Mouse (Mus musculus): Measurements from ENCODE around the gene Eif4e3. TPM values are rescaled to one million over a fixed set of nuclear protein-coding genes. Genes with fewer than 3 reads are reported as not detected.

The Eif4e3 gene
- total and polyA plus RNA-seq, 3 experiments = 9.8 to 16.3 (median 11.8) TPM

GRCm38 (mm10) chr6:99665457-99666317, 884 bp downstream of the Eif4e3 start (continued):
- TF ChIP-seq ZC3H11A (IDR thresholded peaks at IDR 0.05; ENCODE audit: low read depth, low read length) = no peak

DNA sequence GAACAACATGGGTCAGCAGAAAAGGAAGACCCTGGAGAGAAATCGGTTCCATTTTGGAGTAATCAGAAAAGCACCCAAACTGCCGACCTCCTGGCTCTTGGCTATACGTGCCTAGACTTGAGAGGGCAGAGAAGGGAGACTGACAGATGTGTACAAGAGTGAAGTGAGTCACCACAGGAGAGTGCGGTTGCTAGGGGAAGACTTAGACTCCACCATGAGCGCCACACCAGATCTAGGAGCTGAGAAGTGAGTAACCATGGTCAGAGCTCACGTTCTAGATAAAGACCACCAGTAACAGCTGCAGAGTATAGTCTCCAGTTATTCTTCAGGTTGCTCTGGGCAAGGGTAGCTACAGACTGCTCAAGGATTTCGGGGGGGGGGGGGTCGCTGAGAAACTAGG, 3.3 kb downstream of the Eif4e3 start:
- dilution Hi-C loops (cut with MboI; ENCODE audit: extremely low pct_ligation_motif_present, extremely low pct_unique_long_range_greater_than_20kb, low sequenced_read_pairs) = no loop called here
- in situ Hi-C loops (cut with MboI; ENCODE audit: low pct_ligation_motif_present, low pct_unique_long_range_greater_than_20kb, low sequenced_read_pairs) = loop anchor here (25.0 kb wide), 1 partner anchor 124 kb away; no protein-coding TSS in a partner anchor
- TF ChIP-seq JUN (IDR thresholded peaks at IDR 0.05; ENCODE audit: insufficient read depth, low read depth, low read length) (peak; percentile 4; the same call in 1 of the 2 replicates), NELFE (IDR thresholded peaks at IDR 0.05; ENCODE audit: low read depth, low read length) (no peak), IRF4 (IDR thresholded peaks at IDR 0.05; ENCODE audit: low read depth, low read length) (peak; percentile 70), MAFK (IDR thresholded peaks at IDR 0.05; ENCODE audit: insufficient replicate concordance, low read length) (no peak), ZC3H11A (IDR thresholded peaks at IDR 0.05; ENCODE audit: low read depth, low read length) (no peak), ELF1 (IDR thresholded peaks at IDR 0.05; ENCODE audit: low read depth, low read length) (peak; percentile 12; the same call in 1 of the 2 replicates), MAX (IDR thresholded peaks at IDR 0.05; ENCODE audit: low read length) (no peak), USF2 (conservative IDR thresholded peaks at IDR 0.05; ENCODE audit: low read depth, low read length) (no peak), MXI1 (IDR thresholded peaks at IDR 0.05; ENCODE audit: low read depth, low read length) (no peak), UBTF (IDR thresholded peaks at IDR 0.05; ENCODE audit: low read depth, low read length) (no peak), MYC (IDR thresholded peaks at IDR 0.05; ENCODE audit: low read depth, low read length) (0 out of 2 replicates have a peak, but pooled peaks have one; percentile 8), CHD2 (IDR thresholded peaks at IDR 0.05; ENCODE audit: low read length) (no peak), POLR2AphosphoS2 (IDR thresholded peaks at IDR 0.05; ENCODE audit: low read depth, low read length) (no peak), CHD1 (IDR thresholded peaks at IDR 0.05; ENCODE audit: low read depth, low read length) (0 out of 2 replicates have a peak, but pooled peaks have one; percentile 43), SMC3 (IDR thresholded peaks at IDR 0.05; ENCODE audit: low read depth, low read length) (no peak), ETS1 (conservative IDR thresholded peaks at IDR 0.05; ENCODE audit: low read depth, low read length) (no peak), USF1 (IDR thresholded peaks at IDR 0.05; ENCODE audit: low read depth, low read length) (no peak), RCOR1 (conservative IDR thresholded peaks at IDR 0.05; ENCODE audit: low read depth, low read length) (no peak), ZNF384 (IDR thresholded peaks at IDR 0.05; ENCODE audit: low read depth, low read length) (no peak), HCFC1 (IDR thresholded peaks at IDR 0.05; ENCODE audit: low read depth, low read length) (no peak), MAZ (IDR thresholded peaks at IDR 0.05; ENCODE audit: low read depth, low read length) (no peak), GABPA (IDR thresholded peaks at IDR 0.05; ENCODE audit: insufficient replicate concordance, low read depth, low read length) (no peak), BHLHE40 (IDR thresholded peaks at IDR 0.05; ENCODE audit: low read depth, low read length) (peak; percentile 63), JUND (conservative IDR thresholded peaks at IDR 0.05; ENCODE audit: low read depth, low read length) (0 out of 2 replicates have a peak, but pooled peaks have one; percentile 25), SIN3A (IDR thresholded peaks at IDR 0.05; ENCODE audit: low read length) (no peak), EP300 (IDR thresholded peaks at IDR 0.05; ENCODE audit: low read length) (no peak), ZMIZ1 (IDR thresholded peaks at IDR 0.05; ENCODE audit: low read depth, low read length) (no peak), KAT2A (IDR thresholded peaks at IDR 0.05; ENCODE audit: insufficient replicate concordance, low read length) (no peak), E2F4 (IDR thresholded peaks at IDR 0.05; ENCODE audit: insufficient replicate concordance, low read depth, low read length) (no peak), POLR2A (IDR thresholded peaks at IDR 0.05; ENCODE audit: low read depth, low read length) (no peak), ZKSCAN1 (IDR thresholded peaks at IDR 0.05; ENCODE audit: borderline replicate concordance, low read depth, low read length) (no peak), PAX5 (IDR thresholded peaks at IDR 0.05; ENCODE audit: low read length) (no peak), MEF2A (IDR thresholded peaks at IDR 0.05; ENCODE audit: borderline replicate concordance, low read depth, low read length) (no peak), TCF12 (IDR thresholded peaks at IDR 0.05; ENCODE audit: low read depth, low read length) (peak; percentile 45; the same call in 1 of the 2 replicates), RAD21 (IDR thresholded peaks at IDR 0.05; ENCODE audit: low read depth, low read length) (no peak)

More for the DNA sequence above, 3.3 kb downstream of the Eif4e3 start:
- peak overlapping the region; percentile 29 for H3K4me2 ChIP-seq (ENCODE audit: insufficient read depth, low read depth, poor library complexity, severe bottlenecking)
- peaks cover 10% of the 10 kb centered on the region; the same call in 1 of the 2 replicates for H3K79me2 ChIP-seq (replicated peaks; ENCODE audit: control insufficient read depth, extremely low read depth, insufficient read depth, poor library complexity, severe bottlenecking)
- H3K27ac ChIP-seq (ENCODE audit: insufficient read depth, low read depth) = no peak overlapping the region
- H3K27me3 ChIP-seq (replicated peaks) = peaks cover 2% of the 10 kb centered on the region
- H3K4me3 ChIP-seq (replicated peaks in 1 of 3; ENCODE audit: low read depth in 2 of 3, low read length in 2 of 3, poor library complexity in 1 of 3) = no peak overlapping the region
- peaks cover 24 to 42% of the 10 kb centered on the region in 2 experiments for H3K4me1 ChIP-seq (ENCODE audit: control insufficient read depth in 1 of 2, insufficient read depth in 2 of 2)
- peak; percentile 39 for DNase-seq (ENCODE audit: extremely low read depth)
- peaks cover 0 to 34% of the 10 kb centered on the region in 2 experiments for H3K36me3 ChIP-seq (replicated peaks in 1 of 2; ENCODE audit: control insufficient read depth in 1 of 2, insufficient read depth in 1 of 2, low read length in 1 of 2)
- no peak overlapping the region; the same call in 1 of the 2 replicates for H3K9ac ChIP-seq (ENCODE audit: insufficient read depth, low read depth)
- no peaks in the 10 kb centered on the region for H3K9me3 ChIP-seq (replicated peaks; ENCODE audit: low read length)
